Mouse (Mus musculus) lung, postnatal 14 days (tissue): ENCODE measurements around the gene Prl8a8.

Experiments used
- DNase-seq: peaks from one replicate; pipeline ENCODE4 v3.0.0; 2021

The Prl8a8 gene

GRCm38 (mm10) chr13:27513117-27513516, at the start of gene Prl8a8:
Prl8a8 (minus strand) TSS chr13:27513217.
- no peak for DNase-seq

GRCm38 (mm10) chr13:27553336-27553735, 40.3 kb upstream of the Prl8a8 start:
- no peak for DNase-seq

GRCm38 (mm10) chr13:27523156-27523555, 10.1 kb upstream of the Prl8a8 start:
- no peak for DNase-seq

- DNase-seq: no peak
These were observed 5.4 kb downstream of the Prl8a8 start for GRCm38 (mm10) chr13:27507645-27508044.
